Mouse (Mus musculus) kidney, postnatal 25 days (tissue): ENCODE measurements at regions not wholly inside any gene's neighbourhood (a gene's known extent, or its start where the extent isn't known, plus 50 kb on each side); places are given as distances from the start of the nearest gene placed in this dataset.

Source experiments
- DNase-seq, 2 experiments: peaks; one replicate each; pipeline ENCODE4 v3.0.0; 2021; ENCODE audit warnings: mixed read lengths in 2 of 2

DNA sequence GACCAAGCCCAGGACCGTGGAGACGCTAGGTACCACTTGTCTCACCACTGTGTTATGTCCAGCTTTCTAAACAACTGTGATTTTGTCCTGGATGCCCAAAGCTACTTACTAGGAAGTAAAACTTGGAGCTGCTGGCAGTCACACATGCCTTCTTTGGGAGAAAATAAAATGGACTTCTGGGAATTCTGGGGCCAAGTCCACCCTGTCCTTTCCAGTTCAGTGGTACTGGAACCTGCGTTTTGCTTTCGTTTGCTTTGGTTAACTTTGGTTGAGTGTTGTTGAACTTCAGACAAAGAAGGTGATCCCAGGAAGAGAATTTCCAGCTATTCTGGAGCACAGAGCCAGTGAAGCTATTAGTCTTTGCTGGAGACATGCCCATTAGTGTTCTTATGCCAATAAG is 139.8 kb downstream of the Gm9817 start:
- DNase-seq, result peak; percentile 59 to 74

DNA sequence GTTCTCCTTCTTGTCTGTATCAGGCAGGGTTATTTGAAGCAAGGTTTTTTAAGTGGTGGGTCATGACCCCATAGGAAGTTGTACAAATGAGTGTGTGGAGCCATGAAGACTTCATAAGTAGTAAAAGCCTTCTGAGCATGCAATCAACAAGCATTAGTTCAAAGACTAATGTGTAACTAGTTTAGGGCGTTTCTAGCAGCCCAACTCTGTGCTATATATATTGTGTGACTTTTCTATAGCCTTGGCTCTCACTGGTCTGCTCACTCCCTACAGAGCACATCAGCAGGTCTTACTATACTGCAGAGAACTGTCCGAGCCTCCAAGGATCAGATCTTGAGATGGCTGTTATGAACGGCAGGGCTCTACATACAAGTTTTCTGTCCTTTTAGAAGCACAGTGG is 141.2 kb downstream of the Gm9817 start:
- no peak for DNase-seq

DNA sequence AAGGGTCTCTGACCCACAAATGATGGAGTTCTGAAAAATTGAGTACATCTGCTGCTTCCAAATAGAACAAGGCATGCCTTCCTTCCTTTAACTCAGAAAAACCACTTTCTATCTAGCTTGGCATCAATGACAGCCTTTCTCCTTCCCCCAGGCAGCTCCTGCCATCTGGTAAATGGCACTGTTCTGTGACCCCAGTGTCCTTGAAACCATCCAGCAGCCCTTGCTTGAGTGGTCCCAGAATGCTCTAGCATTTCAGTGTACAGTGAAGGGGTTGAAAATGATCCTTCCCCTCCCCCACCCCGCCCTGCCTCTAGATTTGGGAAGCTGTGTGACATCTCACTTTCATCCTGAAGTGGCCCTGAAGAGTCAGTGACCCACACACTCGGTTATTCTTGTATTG is 152.3 kb downstream of the Gm9817 start:
- DNase-seq, result no peak

- no peak for DNase-seq
These were observed 154.3 kb upstream of the Mylip start for GRCm38 (mm10) chr13:45235236-45235635.

DNA sequence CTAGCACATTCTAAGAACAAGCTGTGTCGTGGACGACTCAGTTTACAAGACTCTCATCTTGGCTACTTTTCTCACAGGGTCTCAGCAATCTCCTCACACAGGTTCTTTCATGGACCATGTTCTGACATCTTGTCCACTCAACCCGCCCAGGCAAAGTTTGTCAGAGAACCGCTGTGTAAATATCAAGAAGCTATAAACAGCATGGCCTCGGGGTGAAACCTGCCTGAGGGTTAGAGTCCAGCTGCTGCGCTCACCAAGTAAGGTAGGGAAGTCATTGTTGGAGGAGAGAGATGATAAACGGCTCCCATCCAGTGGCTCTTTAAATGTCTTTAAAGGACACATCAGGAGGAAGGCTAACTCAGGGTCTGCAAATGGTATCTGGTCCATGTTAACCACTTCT is 151.3 kb upstream of the Mylip start:
- peak in 1 of 2 experiments; percentile 38 for DNase-seq

DNA sequence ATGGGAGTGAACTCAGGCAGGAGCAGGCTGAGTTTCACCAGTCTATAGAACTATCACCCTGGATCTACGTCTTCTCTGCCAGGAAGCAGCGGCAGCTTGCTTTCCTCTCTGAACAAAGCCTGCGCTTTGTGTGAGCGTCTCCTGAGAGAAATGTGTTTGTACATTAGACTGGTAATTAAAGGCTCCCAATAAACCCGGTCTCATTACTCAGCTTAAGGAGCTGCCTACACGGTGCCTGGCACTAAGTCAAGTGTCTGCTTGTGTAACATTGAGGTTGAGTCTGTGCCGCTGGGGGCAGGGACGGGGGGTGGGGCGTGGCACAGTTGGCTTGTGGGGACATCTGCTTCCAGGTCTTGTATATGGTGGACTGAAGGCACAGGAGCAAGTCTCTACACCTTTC is 150.4 kb upstream of the Mylip start:
- peak; percentile 84 to 91 for DNase-seq

DNA sequence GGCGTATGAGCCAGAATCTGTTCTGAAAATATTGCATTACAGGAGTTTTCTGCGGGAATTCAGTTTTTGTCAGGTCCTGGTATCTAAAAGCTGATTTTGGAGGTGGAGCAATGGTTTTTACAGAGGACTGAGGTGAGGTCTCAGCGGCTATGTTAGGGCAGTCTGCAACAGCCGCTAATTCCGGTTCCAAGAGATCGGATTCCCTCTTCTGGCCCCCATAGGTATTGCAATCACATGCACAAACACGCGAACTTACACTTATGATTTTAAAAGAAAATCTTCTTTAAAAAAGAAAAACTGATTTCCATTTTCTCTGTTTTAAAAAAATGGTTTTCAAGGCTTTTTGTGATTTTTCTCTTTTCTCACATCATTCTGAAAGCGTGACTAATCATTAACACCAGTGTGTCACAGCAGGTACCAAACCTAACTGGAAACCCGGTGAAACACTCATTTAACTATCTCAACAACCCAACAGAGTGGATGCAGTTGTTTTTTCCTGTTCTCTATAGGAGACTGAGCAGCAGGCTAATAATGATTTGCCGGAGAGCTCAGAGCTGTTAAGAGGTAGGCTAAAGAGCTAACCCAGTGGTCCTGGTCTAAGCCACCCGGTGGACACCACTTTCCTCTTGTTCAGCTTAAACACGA is 149.4 kb upstream of the Mylip start:
- DNase-seq, result no peak

DNA sequence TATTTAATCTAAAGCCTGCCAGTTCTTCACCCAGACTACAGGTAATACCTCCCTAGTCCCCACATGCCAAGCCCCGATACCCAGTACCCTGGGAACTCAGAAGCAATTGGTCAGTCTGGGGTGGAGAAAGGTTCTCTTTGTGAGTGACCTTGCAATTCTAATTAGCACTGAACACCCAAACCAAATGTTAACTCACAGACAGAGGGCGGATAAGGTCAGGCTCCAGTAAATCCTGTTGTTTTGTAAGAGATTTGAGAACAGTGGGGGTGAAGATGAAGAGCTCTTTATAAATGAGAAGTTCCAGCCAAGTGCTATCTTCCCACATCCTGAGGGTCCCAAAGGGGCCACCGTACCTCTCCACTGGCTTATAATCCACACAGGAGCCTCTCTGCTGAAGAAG is 147.3 kb upstream of the Mylip start:
- DNase-seq, result peak in 1 of 2 experiments; percentile 37

DNA sequence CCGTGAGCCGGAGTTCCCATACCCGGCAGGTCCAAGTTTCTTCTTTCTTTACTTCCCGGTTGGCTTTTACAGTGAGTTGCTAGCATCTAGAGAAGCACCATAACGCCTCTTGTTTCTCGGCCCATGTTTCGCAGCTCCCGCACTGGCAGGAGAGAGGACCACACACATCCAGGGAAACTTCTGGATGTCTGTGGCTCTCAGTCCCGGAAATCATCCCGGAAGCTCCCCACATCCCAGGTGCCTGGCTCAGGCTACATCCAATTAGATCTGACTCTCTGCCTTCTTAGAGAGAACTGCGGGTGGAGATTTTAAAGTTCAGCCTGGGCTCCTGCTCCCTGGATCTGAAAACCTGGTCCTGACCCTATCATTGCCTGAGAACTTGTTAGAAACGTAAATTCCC is 146.8 kb upstream of the Mylip start:
- DNase-seq, result no peak

DNA sequence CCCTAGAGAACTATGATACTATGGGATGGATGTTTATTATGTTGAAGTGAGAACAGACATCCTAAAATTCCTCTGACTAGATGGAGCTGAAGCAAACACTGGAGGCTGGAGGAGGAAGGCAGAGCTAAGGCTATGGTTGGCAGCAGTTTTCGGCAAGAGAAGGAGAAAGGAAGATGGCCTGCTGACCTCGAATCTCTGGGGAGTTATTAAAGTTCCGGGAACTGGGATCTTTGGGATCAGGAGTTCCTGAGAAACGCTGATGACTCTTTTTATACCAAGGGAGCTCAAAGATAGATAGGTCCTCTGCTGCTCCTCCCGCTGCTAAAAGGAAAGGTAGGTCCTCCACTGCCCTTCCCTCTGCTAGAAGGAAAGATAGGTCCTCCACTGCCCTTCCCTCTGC is 143.9 kb upstream of the Mylip start:
- DNase-seq, result peak in 1 of 2 experiments; percentile 45

GRCm38 (mm10) chr13:45246341-45246740 is 143.2 kb upstream of the Mylip start:
- DNase-seq, result peak; percentile 49 to 83

- no peak for DNase-seq
These were observed 139.5 kb upstream of the Mylip start for GRCm38 (mm10) chr13:45250028-45250427.

- no peak for DNase-seq
These were observed 138.5 kb upstream of the Mylip start for GRCm38 (mm10) chr13:45251068-45251467.

DNA sequence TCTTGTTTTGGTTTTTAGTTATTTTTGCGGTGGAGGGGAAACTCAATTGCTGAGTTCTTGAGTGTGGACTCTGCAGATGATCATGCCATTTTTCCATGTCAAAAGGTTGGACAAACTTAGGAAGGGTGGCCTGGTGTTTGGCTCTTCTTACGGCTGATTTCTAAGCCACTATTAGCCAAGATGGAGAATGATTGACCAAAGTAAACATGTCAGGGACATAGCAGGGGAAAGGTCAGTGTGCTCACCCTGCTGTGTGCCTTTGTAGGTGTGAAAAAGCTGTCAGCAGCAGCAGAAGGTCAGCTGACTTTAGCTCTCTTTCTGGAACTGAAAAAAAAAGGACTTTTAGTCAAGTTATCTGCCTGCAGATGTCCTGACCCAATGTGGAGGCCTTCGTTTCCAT is 137.4 kb upstream of the Mylip start:
- peak; percentile 49 to 82 for DNase-seq

- no peak for DNase-seq
These were observed 136.3 kb upstream of the Mylip start for GRCm38 (mm10) chr13:45253221-45253620.

DNA sequence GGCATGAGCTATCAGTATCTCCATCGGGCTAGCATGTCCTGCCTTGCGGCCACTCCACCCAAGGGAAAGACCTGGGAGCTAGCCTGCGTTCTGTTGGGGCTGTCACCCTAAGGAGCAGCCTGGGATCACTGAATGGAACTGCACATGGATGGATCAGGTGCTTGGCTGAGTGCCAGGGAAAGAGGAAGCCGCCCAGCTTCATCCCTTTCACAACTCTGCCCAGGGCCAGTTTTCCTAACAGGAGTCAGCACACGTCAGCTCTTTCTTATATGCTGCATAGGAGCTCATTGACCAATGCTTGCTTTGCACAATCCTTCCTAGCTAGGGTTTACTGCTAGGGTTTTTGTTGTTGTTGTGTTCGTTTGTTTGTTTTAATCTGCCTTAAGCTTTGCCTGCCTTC is 134.3 kb upstream of the Mylip start:
- peak; percentile 66 to 82 for DNase-seq

DNA sequence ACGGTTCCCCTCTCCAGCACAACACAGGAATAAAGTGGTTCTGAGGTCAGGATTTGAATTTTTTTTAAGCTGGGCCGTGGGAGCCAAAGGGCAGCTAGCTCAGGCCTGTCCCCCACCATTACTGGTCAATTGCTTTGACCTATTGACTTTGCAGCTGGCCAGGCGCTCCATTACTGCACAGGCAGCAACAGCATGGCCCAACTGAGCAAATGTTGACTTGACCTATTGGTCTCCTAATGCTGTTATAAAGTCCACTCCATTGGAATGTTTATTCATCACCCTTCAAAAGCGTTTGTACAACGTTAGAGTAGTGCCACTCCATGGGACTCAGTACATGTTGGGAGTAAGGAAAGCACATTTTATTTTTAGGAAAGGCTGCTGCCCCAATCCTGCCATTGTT is 127.5 kb upstream of the Mylip start:
- peak in 1 of 2 experiments; percentile 63 for DNase-seq

DNA sequence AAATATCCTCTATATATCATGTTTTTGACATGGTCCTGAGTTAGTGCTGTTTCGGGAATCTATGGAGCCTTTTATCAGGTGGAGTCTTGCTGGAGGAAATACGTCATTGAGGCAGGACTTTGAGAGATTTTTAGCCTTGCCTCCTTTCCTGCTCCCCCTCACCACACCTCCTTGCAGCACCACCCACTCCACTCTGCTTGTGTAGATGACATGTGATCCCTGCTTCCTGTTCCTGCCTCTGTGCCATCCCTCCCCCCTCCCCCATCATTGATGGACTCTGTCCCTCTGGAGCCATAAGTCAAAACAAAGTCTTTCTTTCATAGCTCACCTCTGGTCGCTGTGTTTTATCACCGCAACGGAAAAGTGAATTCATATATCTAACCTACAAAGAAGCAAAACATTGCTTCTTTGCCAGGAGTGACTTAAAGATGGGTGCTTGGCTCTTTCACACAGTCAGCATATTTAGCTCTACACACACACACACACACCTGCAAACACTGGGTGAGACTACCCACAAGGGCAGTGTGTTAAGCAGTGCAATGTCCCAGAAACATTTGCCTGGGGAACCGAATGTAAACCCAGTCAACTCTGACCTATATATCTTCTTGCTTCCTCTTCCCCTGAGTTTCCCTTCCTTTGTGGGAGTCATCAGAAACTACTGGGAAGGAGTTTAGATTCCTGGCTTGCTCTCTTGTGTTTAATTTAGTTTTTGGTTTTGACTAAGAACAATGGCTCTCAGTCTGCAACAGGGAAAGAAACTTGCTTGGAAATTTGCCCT is 123.1 kb upstream of the Mylip start:
- no peak for DNase-seq

DNA sequence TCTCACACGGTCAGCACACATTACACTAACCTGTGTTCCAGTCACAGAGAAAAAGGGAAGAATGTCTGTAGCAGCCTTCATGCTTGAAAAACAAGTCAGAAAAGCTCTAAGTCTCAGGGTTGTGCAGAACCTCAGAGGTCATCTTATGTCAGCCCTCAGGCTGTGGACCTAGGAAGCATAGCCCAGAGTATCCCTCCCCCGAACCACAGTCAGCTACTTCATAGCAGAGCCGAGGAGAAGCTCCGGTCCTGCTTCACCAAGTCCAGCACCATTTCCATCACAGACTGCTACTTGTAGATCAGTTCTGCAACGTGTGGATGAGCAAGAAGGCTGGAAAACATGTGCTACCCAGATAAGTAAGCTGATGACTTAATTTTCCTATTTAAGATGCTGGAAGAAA is 122.1 kb upstream of the Mylip start:
- no peak for DNase-seq

- DNase-seq, result no peak
These were observed 121.6 kb upstream of the Mylip start for GRCm38 (mm10) chr13:45267906-45268305.

DNA sequence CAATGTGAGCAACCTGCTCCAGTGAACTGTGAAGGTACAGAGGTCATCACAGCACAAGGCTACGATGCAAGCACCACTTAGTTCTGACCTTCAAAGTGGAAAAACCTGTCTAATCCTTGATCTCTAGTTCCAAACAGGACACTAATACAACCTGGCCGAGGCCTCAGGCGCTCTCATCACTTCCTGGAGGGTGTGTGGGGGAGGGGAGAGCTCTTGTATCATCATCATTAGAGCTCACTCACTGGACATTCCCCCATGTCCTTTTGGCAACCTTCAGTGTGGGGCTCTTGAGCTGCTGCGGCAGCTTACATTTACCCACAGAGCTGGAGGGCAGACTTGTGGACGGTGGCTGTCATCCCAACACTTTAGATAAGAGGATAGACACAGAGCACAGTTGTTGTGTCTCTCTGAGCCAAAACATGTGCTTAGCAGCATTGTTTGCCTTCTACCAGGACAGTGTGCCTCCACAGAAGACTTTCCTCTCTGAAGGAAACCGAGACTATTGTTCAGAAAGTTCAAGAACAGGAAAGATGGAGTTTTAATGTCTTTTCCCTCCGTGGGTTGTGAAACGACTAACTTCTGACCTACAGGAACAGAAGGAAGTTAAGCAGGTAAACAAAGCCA is 115.2 kb upstream of the Mylip start:
- DNase-seq, result peak; percentile 67 to 90

DNA sequence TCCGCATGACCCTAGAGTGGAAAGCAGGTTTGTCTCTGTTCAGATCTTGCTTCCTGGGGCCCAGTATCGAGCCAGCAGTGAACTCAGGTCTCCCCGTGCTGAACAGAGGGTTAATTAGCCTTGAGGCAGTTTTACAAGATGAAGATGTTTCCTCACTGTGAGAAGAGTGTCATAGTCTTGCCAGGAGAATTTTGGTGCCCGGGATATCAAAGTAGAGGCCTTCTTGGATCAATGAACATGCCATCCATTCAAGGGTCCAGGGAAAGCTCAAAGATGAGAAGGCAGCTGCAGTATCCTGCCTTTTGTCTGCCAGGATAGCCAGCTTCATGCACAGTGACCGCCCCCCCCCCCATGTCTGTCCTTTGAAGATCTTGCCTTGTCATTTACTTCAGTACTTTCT is 114.2 kb upstream of the Mylip start:
- DNase-seq, result no peak

DNA sequence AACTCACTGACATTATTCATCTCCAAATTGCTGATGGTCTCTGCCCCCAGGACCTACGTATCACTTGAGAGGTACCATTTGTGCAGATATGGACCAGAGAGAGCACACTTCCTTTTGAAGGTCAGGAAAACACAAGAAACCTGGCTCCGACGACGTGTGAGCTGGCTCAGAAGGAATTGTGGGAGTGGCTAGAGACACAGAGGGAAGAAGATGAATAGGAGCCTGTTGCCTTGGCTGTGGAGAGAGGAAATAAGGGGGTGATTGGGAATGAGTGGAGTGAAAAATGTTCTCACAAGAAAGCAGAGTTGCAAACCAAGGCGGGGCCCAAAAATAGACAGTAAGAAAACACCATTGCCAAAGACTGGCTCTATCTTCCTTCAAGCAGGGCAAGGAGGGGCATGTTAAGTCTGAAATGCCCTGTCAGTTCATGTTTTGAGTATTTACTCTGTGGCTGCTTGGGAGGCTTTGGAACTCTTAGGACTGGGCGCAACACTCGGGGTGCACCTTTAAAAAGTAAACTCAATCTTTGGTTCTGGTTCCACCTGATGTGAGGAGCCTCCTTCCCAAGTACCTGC is 111.6 kb upstream of the Mylip start:
- DNase-seq, result no peak

DNA sequence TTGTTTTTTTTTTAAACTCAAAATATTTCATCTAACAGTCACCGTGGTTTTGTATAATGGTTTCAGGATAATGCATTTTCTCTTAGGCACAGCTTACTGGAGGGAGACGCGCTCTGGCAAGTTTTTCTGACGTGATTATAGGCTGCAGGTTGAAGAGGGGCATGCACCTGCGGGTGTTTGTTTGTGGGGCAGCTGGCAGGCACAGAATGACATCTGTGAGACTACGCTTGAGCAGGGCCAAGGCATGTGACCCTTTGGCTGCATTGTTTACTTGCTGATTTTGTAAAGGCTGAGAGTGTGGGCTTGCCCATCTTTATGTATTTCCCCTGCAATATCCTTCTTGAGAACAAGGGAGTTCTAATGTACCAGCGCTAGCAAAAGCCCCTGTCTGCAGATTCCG is 108.4 kb upstream of the Mylip start:
- no peak for DNase-seq
